Mouse (Mus musculus) heart, embryonic 14.5 days (tissue): ENCODE measurements at regions not wholly inside any gene's neighbourhood (a gene's known extent, or its start where the extent isn't known, plus 50 kb on each side); places are given as distances from the start of the nearest gene placed in this dataset.

Source experiments
- ATAC-seq: fragments of 200-750 bp; cut with Nextera tagmentation; 2 replicates; pipeline ENCODE4 v1.8.0; 2017; ENCODE audit warnings: low read depth, moderate TSS enrichment; ENCODE audit not compliant: insufficient number of reproducible peaks, insufficient read depth, low FRiP score
- H3K27ac ChIP-seq, 2 experiments: fragments of 200-500 bp in 1 of 2; fragments of 300-500 bp in 1 of 2; sonication (generic) in 1 of 2; replicated peaks in 1 of 2; 2 replicates each; pipeline ENCODE4 v1.5.1; 2012 to 2014; ENCODE audit warnings: low read depth in 2 of 2, low read length in 2 of 2, control low read depth in 1 of 2, mild to moderate bottlenecking in 1 of 2, mixed read lengths in 1 of 2; ENCODE audit not compliant: control insufficient read depth in 1 of 2, insufficient read depth in 1 of 2
- H3K27me3 ChIP-seq: fragments of 300-500 bp; sonication (generic); 2 replicates; pipeline ENCODE4 v1.6.1; 2014; ENCODE audit warnings: mild to moderate bottlenecking, low read length, control low read depth; ENCODE audit not compliant: control insufficient read depth, insufficient read depth
- H3K36me3 ChIP-seq: fragments of 300-500 bp; sonication (generic); 2 replicates; pipeline ENCODE4 v1.6.1; 2014; ENCODE audit warnings: mild to moderate bottlenecking, control low read depth, low read length, mixed read lengths; ENCODE audit not compliant: control insufficient read depth, insufficient read depth
- H3K4me1 ChIP-seq, 2 experiments: fragments of 200-500 bp in 1 of 2; fragments of 300-500 bp in 1 of 2; sonication (generic) in 1 of 2; 2 replicates each; pipeline ENCODE4 v1.6.1; 2012 to 2014; ENCODE audit warnings: low read length in 2 of 2, control low read depth in 1 of 2, mixed read lengths in 1 of 2; ENCODE audit not compliant: control insufficient read depth in 2 of 2, insufficient read depth in 2 of 2
- H3K4me2 ChIP-seq: fragments of 300-500 bp; sonication (generic); 2 replicates; pipeline ENCODE4 v1.6.1; 2014; ENCODE audit warnings: mild to moderate bottlenecking, low read length
- H3K4me3 ChIP-seq, 2 experiments: fragments of 200-500 bp in 1 of 2; fragments of 300-500 bp in 1 of 2; sonication (generic) in 1 of 2; 2 replicates each; pipeline ENCODE4 v1.5.1; 2012 to 2014; ENCODE audit warnings: low read length in 2 of 2, mild to moderate bottlenecking in 2 of 2, control low read depth in 1 of 2, low read depth in 1 of 2, moderate library complexity in 1 of 2; ENCODE audit not compliant: control insufficient read depth in 1 of 2, insufficient read depth in 1 of 2
- H3K9ac ChIP-seq: fragments of 300-500 bp; sonication (generic); 2 replicates; pipeline ENCODE4 v1.6.1; 2014; ENCODE audit warnings: mild to moderate bottlenecking, low read length
- H3K9me3 ChIP-seq: fragments of 300-500 bp; sonication (generic); 2 replicates; pipeline ENCODE4 v1.6.1; 2016; ENCODE audit warnings: low read length, control low read depth; ENCODE audit not compliant: control insufficient read depth
- WGBS: fragments of 180-500 bp; shearing (Covaris S2); extraction: QIAGEN DNeasy Blood & Tissue Kit; methylation state at CpG from one replicate; pipeline ENCODE4 v1.1.7; 2014; 5-methylcytosine and 5-hydroxymethylcytosine counted together

DNA sequence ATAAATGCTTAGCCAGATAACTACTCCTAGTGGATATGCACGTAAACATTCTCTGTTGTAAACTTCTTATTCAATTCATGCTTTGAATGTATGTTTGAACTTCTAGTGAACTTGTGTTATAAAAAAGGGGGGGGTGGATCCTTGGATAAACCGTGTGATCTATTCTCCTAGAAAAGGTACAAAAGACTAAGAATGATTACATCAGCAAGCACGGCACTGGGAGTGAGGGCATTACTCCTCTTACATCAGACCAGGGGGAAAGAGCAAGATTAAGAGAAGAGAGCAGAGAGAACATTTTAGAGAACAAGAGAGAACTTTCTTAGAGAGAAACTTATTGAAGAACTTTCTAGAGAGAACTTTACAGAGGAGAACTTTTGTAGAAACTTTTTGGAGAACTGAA lies 442.6 kb upstream of the Kcnab2 start:
- Histone ChIP-seq H3K9ac (no peak overlapping the region), H3K36me3 (no peaks in the 10 kb centered on the region), H3K4me3 (no peak overlapping the region), H3K4me2 (no peak overlapping the region), H3K27me3 (no peaks in the 10 kb centered on the region), H3K4me1 (no peaks in the 10 kb centered on the region), H3K27ac (no peak overlapping the region), H3K9me3 (no peaks in the 10 kb centered on the region)
- 64% methylated on average over 3 of the region's 3 CpGs for WGBS
- ATAC-seq: no peak

DNA sequence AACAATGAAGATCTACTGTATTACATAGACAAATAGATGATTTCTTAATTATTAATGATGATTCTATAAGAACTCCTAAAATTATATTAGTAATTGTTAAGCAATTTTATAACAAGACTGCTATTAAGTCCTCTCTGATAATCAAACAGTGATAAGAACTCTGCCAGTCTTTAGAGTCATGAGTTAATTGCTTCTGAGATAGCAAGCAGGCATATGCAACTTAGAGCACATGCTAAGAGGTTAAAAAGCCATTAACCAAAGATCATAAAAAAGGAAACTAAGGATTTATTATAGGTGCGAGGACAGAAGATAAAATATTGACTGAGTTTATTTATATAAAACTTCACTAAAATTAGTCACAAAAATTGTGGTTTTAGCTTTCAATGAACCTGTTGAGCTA lies 442.2 kb upstream of the Kcnab2 start:
- ATAC-seq: no peak
- WGBS: 62% methylated on average over 1 of the region's 1 CpGs

DNA sequence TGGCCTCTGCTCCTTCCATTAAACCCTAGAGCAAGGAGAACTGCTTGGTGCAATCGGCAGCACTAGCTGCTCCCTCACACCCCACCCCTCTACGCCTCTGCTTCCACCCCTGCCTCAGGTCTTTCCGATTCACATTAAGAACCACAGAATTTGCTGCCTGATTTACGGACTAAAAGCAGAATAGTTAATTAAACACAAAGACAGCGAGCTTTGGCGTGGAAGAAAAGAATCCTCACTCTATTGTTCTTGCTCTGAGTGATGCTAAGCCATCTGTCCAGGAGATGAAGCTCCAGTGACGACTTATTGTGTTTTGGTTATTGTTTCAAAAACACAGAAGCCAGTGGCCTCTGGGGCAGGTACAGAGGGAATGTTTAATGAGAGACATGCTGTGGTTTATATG lies 438.9 kb upstream of the Kcnab2 start:
- H3K4me2 ChIP-seq: no peak overlapping the region
- H3K27ac ChIP-seq: no peak overlapping the region
- H3K9ac ChIP-seq: no peak overlapping the region
- ATAC-seq: no peak
- H3K4me1 ChIP-seq: no peaks in the 10 kb centered on the region
- no peaks in the 10 kb centered on the region for H3K9me3 ChIP-seq
- no peaks in the 10 kb centered on the region for H3K36me3 ChIP-seq
- no peak overlapping the region for H3K4me3 ChIP-seq
- H3K27me3 ChIP-seq: no peaks in the 10 kb centered on the region; the same call in 1 of the 2 replicates
- WGBS: 54% methylated on average over 7 of the region's 7 CpGs

More for the DNA sequence above, 442.2 kb upstream of the Kcnab2 start:
- Histone ChIP-seq H3K9me3 (no peaks in the 10 kb centered on the region), H3K4me2 (no peak overlapping the region), H3K36me3 (no peaks in the 10 kb centered on the region), H3K27me3 (no peaks in the 10 kb centered on the region), H3K9ac (no peak overlapping the region), H3K27ac (no peak overlapping the region), H3K4me1 (no peaks in the 10 kb centered on the region), H3K4me3 (no peak overlapping the region)

DNA sequence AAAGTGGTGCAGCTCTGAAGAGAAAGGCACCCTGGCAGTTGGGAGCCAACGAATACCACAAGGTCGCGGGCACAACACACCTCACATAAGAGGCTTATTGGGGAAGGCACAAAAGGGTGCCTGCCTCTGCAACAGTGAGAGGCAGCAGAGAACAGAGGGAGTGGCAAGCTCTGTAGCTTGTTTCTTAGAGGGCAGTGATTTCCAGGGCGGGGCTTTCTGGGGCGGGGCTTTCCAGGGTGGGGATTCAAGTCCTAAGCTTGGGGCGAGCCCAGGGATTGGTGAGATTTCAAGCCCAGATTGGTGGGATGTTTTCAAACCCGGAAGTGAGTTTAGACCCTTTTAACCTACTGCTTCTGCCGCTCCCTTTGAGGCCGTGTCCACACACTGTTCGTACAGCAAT lies 435.8 kb upstream of the Kcnab2 start:
- no peak for ATAC-seq
- no peaks in the 10 kb centered on the region for H3K4me1 ChIP-seq
- no peaks in the 10 kb centered on the region for H3K36me3 ChIP-seq
- H3K9me3 ChIP-seq: no peaks in the 10 kb centered on the region
- H3K9ac ChIP-seq: no peak overlapping the region
- H3K27me3 ChIP-seq: no peaks in the 10 kb centered on the region; the same call in 1 of the 2 replicates
- 31% methylated on average over 10 of the region's 10 CpGs for WGBS
- H3K4me3 ChIP-seq: no peak overlapping the region
- no peak overlapping the region for H3K4me2 ChIP-seq
- H3K27ac ChIP-seq: no peak overlapping the region

DNA sequence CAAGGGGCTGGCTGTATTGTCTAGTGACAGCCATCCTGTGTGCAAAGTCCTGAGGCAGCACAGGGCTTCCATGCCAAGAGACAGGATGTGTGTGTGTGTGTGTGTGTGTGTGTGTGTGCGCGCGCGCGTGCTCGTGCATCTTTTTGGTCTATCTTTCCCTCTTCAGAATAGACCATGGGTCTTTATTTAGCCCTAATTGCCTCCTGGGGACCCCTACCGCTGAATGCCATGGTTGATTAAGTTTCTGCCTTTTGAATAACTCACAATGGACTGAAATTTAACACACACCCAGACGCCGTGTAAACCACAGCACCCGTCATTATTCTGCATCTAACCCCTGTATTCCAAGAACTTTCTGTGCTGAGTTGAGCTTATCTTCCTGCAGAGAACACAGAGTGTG lies 435.2 kb upstream of the Kcnab2 start:
- no peak for ATAC-seq
- WGBS: 81% methylated on average over 10 of the region's 10 CpGs

DNA sequence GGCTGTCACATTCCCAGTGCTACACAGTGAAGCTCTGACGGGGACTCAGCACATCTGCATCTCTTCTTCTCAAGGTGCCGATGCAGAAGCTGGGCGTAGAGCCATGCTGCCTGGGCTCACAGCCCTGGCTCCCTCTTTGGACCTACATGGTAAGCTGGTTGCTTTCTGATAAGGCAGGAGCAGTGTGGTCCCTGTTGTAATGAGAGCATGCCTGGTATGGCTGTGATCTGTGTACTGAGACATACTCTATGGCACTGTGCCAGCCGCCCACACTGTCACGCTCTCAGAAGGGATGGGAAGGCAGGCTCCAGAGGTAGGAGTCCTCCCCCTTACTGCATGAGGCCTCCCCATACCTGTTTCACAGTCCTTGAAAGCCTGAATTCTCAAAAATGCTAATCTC lies 430.6 kb upstream of the Kcnab2 start:
- Histone ChIP-seq H3K4me1 (peaks cover 2 to 11% of the 10 kb centered on the region in 2 experiments; a peak in 3 of 4 replicates), H3K9ac (no peak overlapping the region), H3K27me3 (no peaks in the 10 kb centered on the region), H3K4me3 (no peak overlapping the region), H3K36me3 (no peaks in the 10 kb centered on the region), H3K4me2 (no peak overlapping the region), H3K9me3 (no peaks in the 10 kb centered on the region), H3K27ac (no peak overlapping the region)
- ATAC-seq: peak; percentile 51; the same call in 1 of the 2 replicates
- WGBS: 38% methylated on average over 5 of the region's 5 CpGs

More for the DNA sequence above, 435.2 kb upstream of the Kcnab2 start:
- no peaks in the 10 kb centered on the region for H3K36me3 ChIP-seq
- H3K9me3 ChIP-seq: no peaks in the 10 kb centered on the region
- H3K4me3 ChIP-seq: no peak overlapping the region
- H3K27me3 ChIP-seq: no peaks in the 10 kb centered on the region; the same call in 1 of the 2 replicates
- no peak overlapping the region for H3K9ac ChIP-seq
- no peak overlapping the region for H3K27ac ChIP-seq
- H3K4me2 ChIP-seq: no peak overlapping the region
- H3K4me1 ChIP-seq: 0 out of 4 replicates have a peak, but pooled peaks cover 0 to 3% of the 10 kb centered on the region in 2 experiments

DNA sequence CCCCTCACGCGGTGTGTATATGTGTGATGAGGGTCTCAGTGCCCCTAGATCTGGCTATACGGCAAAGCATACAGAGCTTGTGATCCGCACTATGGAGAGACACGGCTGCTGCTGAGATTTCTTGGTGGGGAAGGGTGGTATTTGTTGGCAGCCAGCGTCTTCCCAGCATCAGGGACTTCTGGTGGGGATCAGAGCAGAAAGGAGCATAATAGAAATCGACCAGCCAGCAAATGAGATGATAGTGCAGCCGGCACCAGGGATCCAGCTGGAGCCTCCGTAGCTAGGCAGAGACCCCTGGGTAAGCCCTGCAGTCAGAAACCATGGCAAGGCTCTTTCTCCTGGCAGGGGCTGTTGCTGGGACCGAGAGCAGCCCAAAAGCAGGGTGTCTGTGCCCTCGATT lies 425.2 kb upstream of the Kcnab2 start:
- WGBS: 76% methylated on average over 11 of the region's 11 CpGs
- Histone ChIP-seq H3K9me3 (no peaks in the 10 kb centered on the region), H3K4me2 (no peak overlapping the region), H3K4me1 (peaks cover 2 to 8% of the 10 kb centered on the region in 2 experiments; a peak in 3 of 4 replicates), H3K36me3 (no peaks in the 10 kb centered on the region), H3K27me3 (no peaks in the 10 kb centered on the region), H3K4me3 (no peak overlapping the region), H3K27ac (no peak overlapping the region), H3K9ac (no peak overlapping the region)
- ATAC-seq: no peak

DNA sequence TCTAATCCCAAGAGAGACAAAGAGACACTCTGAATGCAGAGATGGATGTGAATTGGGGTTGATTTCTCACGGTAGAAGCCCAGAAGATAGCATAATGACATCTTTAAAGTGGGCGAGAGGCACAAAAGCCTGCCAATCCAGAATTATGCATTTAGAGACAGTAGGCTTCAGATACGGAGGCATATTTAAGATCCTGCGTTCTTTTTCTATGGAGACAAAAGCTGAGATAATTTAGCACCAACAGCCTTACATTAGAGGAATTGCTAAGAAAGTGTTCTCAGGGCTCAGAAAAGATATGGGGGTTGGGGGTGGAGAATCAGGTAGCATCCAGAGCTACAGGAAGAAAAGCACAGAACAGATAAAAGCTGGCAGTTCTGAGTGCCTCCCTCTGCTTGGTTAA lies 422.4 kb upstream of the Kcnab2 start:
- Histone ChIP-seq H3K36me3 (no peaks in the 10 kb centered on the region), H3K9me3 (no peaks in the 10 kb centered on the region), H3K27ac (no peak overlapping the region), H3K27me3 (no peaks in the 10 kb centered on the region), H3K4me2 (no peak overlapping the region), H3K9ac (no peak overlapping the region), H3K4me1 (peaks cover 2 to 5% of the 10 kb centered on the region in 2 experiments; a peak in 3 of 4 replicates), H3K4me3 (no peak overlapping the region)
- no peak for ATAC-seq
- WGBS: 65% methylated on average over 4 of the region's 4 CpGs
